Mouse (Mus musculus) gastrocnemius, postnatal 36 days (tissue): ENCODE results near the gene Clec2d. TPM values are rescaled to one million over a fixed set of nuclear protein-coding genes. Genes with fewer than 3 reads are reported as not detected.
"Not testable (repeated sequence)": the region's sequence is repeated elsewhere in the genome, so short reads cannot be mapped to it uniquely, and the experiment has no call there.

Source experiments
- DNase-seq, 2 experiments: peaks; one replicate each; pipeline ENCODE4 v3.0.0; 2022
- intact Hi-C: fragments of 180-260 bp; cut with DNase I; formaldehyde crosslinking; loops from one replicate; pipeline ENCODE4 v1.15.1; 2025
- total RNA-seq, 2 experiments: library from RNA; stranded (reverse); gene quantifications; 2 replicates each; pipeline ENCODE4 v1.2.3; 2021

Clec2d gene
- total RNA-seq, 2 experiments from 2014 or later, result 59.3 to 69.5 TPM

- DNase-seq, result no peak
- intact Hi-C loops, result loop anchor here (10.0 kb wide), 2 partner anchors 201 to 291 kb away; partner anchors contain the start of gene BC035044
These were observed 5.6 kb downstream of the Clec2d start for GRCm38 (mm10) chr6:129186022-129186421.

DNA sequence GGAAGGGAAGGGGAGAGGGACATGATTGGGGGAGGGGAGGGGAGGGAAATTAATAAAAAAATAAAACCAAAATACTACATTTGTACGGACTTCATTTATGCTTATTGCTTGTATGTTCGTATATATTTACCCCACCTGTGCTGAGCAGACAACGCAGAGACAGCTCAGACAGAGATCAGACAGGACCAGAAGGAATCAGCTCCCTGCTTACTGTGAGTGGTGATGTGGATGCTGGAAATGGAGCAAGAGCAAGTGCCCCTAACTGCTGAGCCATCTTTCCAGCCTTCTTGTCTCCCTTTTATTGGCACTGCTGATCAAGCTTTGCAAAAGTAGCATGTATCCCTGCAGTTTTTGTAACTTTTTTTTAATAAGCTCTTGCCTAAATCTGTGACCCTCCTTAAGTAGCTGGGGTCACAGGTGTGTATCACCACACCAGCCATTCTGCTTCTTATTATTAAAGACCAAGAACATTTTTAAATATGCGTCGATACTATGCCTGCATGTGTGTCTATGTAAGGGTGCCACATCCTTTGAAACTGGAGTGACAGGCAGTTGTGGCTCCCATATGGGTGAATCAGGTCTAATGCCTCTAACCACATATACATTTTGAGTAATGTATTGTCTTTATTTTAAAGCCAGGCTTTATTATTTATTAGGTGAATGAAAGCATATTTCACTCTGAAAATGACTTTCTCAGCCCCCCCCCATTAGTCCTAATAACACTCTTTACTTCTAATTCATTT, 6.2 kb downstream of the Clec2d start:
- intact Hi-C loops, result loop anchor here (10.0 kb wide), 2 partner anchors 202 to 292 kb away; partner anchors contain the start of gene BC035044
- DNase-seq, result no peak

- no peak for DNase-seq
- intact Hi-C loops, result loop anchor here (10.0 kb wide), 2 partner anchors 202 to 292 kb away; partner anchors contain the start of gene BC035044
These were observed 6.8 kb downstream of the Clec2d start for GRCm38 (mm10) chr6:129187200-129187651.

DNA sequence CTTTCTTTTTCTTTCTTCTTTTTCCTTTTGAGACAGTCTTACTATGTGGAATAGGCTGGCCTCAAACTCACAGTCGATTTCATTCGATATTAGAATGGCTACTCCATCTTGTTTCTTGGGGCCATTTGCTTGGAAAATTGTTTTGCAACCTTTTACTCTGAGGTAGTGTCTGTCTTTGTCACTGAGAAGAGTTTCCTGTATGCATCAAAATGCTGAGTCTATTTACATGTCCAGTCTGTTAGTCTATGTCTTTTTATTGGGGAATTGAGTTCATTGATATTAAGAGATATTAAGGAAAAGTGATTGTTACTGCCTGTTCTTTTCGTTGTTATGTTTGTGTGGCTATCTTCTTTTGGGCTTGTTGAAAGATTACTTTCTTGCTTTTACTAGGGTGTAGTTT, 7.4 kb downstream of the Clec2d start:
- DNase-seq, result not testable (repeated sequence)
- intact Hi-C loops, result loop anchor here (10.0 kb wide), 2 partner anchors 203 to 293 kb away; partner anchors contain the start of gene BC035044

- DNase-seq, result no peak
- intact Hi-C loops, result no loop called here
These were observed 13.0 kb downstream of the Clec2d start for GRCm38 (mm10) chr6:129193431-129193830.

- intact Hi-C loops, result not testable (repeated sequence)
These were observed 19.7 kb downstream of the Clec2d start for GRCm38 (mm10) chr6:129200066-129200465.

DNA sequence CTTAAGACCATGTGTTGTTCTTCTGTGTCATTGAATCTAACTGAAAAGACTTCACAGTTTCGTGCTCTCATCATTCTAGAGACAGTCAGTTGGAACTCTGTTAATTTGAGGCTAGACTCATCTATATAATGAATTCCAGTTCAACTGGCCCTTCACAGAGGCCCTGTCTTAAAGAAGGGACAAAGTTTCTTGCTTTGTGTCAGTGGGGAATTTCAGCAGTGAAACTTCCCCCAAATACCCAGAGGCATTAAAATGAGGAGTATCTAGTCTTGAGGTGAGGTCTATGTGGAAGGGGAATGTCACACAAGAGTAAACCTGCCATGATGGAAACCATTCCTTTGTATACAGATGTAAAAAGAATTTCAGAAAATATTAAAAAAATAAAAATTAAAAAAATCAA, 21.9 kb downstream of the Clec2d start:
- intact Hi-C loops, result no loop called here
- DNase-seq, result no peak

More at GRCm38 (mm10) chr6:129200066-129200465, 19.7 kb downstream of the Clec2d start:
- DNase-seq, result not testable (repeated sequence)

GRCm38 (mm10) chr6:129204342-129204741, 23.9 kb downstream of the Clec2d start:
- no peak for DNase-seq
- intact Hi-C loops, result no loop called here

GRCm38 (mm10) chr6:129204838-129205237, 24.4 kb downstream of the Clec2d start:
- intact Hi-C loops, result no loop called here

GRCm38 (mm10) chr6:129208891-129209519, 28.6 kb downstream of the Clec2d start:
- no peak for DNase-seq
- intact Hi-C loops, result no loop called here

More at GRCm38 (mm10) chr6:129204838-129205237, 24.4 kb downstream of the Clec2d start:
- DNase-seq, result no peak

DNA sequence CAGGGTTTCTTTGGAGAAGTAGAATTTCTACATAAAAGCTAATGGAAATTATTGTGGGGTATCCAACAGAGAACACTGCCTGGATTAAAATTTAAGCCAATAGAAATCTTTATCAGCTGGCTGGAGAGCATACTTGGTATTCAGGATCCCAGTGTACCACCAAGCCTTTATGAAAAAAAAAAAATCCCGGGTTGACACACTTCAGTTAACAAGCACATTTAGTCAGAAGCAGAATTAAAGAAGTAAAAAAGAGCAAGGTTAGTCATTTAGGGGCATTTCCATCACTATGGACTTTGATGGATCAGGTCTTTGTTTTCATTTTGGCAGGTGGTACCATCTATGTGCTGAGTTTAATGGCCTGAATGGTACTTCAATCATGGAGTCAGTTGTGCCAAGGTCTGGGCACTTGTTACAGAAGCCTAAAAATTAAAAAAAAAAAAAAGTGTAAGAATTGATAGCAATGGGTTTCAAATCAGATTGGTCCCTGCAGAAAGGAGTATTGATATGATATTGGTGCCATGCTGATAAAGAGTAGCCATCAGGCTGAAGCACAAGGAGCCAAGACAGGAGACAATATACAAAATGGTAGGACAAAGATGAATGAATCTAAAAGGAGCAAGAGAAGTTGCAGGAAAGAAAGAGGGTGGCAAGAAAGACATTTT, 29.5 kb downstream of the Clec2d start:
- DNase-seq, result no peak
- intact Hi-C loops, result no loop called here

- DNase-seq, result no peak
- intact Hi-C loops, result no loop called here
These were observed 30.0 kb downstream of the Clec2d start for GRCm38 (mm10) chr6:129210447-129210790.

GRCm38 (mm10) chr6:129212421-129213195, 32.2 kb downstream of the Clec2d start:
- intact Hi-C loops, result no loop called here
- no peak for DNase-seq

GRCm38 (mm10) chr6:129213497-129213896, 33.1 kb downstream of the Clec2d start:
- intact Hi-C loops, result no loop called here

GRCm38 (mm10) chr6:129214263-129214662, 33.8 kb downstream of the Clec2d start:
- DNase-seq, result no peak
- intact Hi-C loops, result no loop called here

More at GRCm38 (mm10) chr6:129213497-129213896, 33.1 kb downstream of the Clec2d start:
- DNase-seq, result no peak

GRCm38 (mm10) chr6:129215053-129215452, 34.6 kb downstream of the Clec2d start:
- no peak for DNase-seq
- intact Hi-C loops, result loop anchor here (5.0 kb wide), 1 partner anchor 33 kb away; the partner anchor contains the start of gene Clec2d

GRCm38 (mm10) chr6:129215886-129216637, 35.6 kb downstream of the Clec2d start:
- DNase-seq, result peak in 1 of 2 experiments; percentile 33

GRCm38 (mm10) chr6:129216721-129217230, 36.4 kb downstream of the Clec2d start:
- DNase-seq, result no peak
- intact Hi-C loops, result loop anchor here (2.0 to 5.0 kb wide), 2 partner anchors 20 to 34 kb away; partner anchors contain the start of gene Clec2d

More at GRCm38 (mm10) chr6:129215886-129216637, 35.6 kb downstream of the Clec2d start:
- intact Hi-C loops, result loop anchor here (2.0 to 5.0 kb wide), 2 partner anchors 21 to 34 kb away; partner anchors contain the start of gene Clec2d

GRCm38 (mm10) chr6:129218191-129218696, 37.8 kb downstream of the Clec2d start:
- intact Hi-C loops, result loop anchor here (5.0 kb wide), 1 partner anchor 36 kb away; the partner anchor contains the start of gene Clec2d

More at GRCm38 (mm10) chr6:129218191-129218696, 37.8 kb downstream of the Clec2d start:
- no peak for DNase-seq
